Mouse (Mus musculus) E14TG2a.4 (cell line): ENCODE results near the gene Clasrp.

Experiments
- CTCF ChIP-seq: conservative IDR thresholded peaks from 2 replicates; pipeline ENCODE4 v1.5.1; 2014; ENCODE audit warnings: low read length
- NANOG ChIP-seq: IDR thresholded peaks from 2 replicates; pipeline ENCODE4 v1.6.1; 2014; ENCODE audit warnings: borderline replicate concordance, low read length, mixed read lengths
- POU5F1 ChIP-seq: IDR thresholded peaks from 2 replicates; pipeline ENCODE4 v1.6.1; 2014; ENCODE audit warnings: low read length, borderline replicate concordance

DNA sequence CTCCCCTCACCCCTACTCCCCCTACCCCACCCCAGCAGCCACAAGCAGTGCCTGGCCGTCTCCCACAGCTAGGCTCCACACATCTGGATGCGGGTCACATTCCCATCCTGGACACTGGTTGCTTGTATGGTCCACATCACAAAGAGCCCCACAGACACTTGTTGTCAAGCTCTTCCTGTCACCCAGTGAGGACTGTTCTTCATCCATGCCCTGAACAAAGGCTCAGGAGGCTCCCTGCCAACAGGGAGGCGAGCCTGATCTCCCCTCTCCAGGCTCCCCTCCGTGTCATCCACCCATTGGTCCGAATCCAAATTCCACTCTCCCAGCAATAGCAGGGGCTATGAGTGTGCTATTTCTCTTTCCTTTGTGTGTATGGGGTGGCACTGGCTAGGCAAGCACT, 3.7 kb downstream of the Clasrp start:
- no peak for TF ChIP-seq CTCF
- no peak for TF ChIP-seq NANOG
- no peak for TF ChIP-seq POU5F1
